Mouse (Mus musculus): ENCODE measurements around the gene Arid1b. TPM values are rescaled to one million over a fixed set of nuclear protein-coding genes. Genes with fewer than 3 reads are reported as not detected.

Arid1b gene
- polyA plus RNA-seq, 1 experiment: 10.8 TPM

- DNase-seq (ENCODE audit: low spot score): peak; percentile 78
Measured at GRCm38 (mm10) chr17:4995561-4996051, 1.5 kb downstream of the Arid1b start.

DNA sequence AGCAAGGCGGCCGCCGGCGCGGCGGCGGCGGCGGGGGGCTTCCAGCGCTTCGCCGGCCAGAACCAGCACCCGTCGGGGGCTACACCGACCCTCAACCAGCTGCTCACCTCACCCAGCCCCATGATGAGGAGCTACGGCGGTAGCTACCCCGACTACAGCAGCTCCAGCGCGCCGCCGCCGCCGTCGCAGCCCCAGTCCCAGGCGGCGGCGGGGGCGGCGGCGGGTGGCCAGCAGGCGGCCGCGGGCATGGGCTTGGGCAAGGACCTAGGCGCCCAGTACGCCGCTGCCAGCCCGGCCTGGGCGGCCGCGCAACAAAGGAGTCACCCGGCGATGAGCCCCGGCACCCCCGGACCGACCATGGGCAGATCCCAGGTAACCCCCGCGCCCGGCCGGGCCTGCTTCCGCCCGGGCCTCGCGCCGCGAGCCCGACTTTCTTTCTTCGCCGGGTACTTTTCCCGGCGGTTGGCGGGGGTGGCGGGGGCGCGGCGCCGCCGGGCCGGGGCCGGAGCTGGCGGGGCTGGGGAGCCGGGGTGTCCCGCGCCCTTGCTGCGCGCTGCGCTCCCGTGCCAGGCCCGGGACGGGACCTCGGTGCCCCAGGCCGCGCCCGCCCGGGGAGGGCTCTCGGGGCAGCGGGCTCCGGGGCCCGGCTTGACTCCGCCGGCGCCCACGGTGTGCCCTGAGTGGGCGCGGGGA lies 2.1 kb downstream of the Arid1b start:
- peak; percentile 67 for DNase-seq (ENCODE audit: low spot score)

DNA sequence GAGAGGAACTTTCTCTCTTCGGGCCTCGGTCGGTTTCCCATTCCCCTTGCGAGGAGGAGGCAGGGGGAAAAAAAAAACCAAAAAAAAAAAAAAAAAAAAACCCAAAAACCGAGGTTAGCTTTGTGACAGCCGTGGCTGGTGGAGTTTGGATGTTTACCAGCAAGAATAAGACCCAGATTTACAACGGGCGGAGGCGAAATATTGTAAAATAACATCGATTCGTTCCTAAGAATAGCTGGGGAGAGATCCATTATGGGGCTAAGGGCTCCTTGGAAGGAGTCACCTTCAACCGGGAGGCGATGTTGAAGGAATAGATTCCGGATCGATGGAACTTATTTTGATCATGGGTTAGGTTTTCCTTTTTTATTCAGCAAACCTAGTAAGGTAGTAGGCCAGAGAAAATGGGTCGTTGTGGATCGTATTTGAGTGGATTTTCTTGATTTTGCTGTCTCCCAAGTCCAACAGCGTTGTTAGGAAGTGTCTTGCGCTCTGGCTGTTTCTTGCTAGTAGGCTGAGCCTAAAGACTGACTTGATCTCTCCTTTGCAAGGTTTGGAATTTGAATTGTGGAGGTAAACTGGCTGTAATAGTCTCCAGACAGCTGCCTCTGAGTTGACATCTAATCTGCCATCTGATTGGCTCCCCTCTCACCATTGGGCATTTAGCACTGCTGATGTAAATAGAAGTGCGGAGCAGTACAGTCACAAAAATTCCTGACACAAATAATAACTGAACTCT lies 2.9 kb downstream of the Arid1b start:
- DNase-seq (ENCODE audit: low spot score): no peak

- no peak for DNase-seq (ENCODE audit: low spot score)
Measured at GRCm38 (mm10) chr17:4997968-4998367, 3.8 kb downstream of the Arid1b start.

DNA sequence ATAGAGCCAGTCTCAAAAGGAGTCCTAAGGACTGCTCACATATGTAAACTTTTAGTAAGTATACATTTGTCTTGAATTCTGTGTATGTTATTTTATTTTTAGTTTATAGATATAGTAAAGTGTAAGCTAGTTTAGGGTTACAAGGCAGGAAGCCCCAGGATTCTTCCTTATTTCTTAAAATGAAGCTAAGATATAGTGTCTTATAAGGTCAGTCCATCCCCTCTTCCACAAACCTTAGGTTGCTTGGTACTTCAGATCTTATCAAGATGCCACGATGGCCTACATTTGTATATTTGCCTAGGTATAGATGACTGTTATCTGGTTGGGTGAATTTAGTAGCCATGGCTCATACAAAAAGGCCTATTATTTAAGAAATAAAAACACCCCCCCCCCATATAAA lies 5.1 kb downstream of the Arid1b start:
- no peak for DNase-seq (ENCODE audit: low spot score)

- no peak for DNase-seq (ENCODE audit: low spot score)
Measured at GRCm38 (mm10) chr17:5000001-5000400, 5.9 kb downstream of the Arid1b start.

DNA sequence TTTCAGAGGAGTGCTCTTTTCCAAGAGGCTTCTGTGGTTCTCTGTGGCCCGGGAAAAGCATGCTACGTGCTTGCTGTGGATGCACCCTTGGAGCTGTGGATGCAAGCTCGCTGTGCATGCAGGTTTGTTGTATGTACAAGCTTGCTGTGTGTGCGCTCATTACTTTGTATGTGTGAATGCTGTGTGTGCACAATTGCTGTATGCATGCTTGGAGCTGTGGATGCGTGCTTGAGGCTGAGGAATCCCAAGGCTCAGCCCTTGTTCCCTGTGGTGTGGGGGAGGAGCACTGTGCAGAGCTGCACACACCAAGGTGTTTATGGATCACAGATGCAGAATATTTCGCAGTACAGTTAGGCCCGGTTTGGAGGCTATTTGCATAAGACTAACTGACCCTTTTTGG lies 6.7 kb downstream of the Arid1b start:
- no peak for DNase-seq (ENCODE audit: low spot score)

GRCm38 (mm10) chr17:5001531-5002131 lies 7.5 kb downstream of the Arid1b start:
- no peak for DNase-seq (ENCODE audit: low spot score)

DNA sequence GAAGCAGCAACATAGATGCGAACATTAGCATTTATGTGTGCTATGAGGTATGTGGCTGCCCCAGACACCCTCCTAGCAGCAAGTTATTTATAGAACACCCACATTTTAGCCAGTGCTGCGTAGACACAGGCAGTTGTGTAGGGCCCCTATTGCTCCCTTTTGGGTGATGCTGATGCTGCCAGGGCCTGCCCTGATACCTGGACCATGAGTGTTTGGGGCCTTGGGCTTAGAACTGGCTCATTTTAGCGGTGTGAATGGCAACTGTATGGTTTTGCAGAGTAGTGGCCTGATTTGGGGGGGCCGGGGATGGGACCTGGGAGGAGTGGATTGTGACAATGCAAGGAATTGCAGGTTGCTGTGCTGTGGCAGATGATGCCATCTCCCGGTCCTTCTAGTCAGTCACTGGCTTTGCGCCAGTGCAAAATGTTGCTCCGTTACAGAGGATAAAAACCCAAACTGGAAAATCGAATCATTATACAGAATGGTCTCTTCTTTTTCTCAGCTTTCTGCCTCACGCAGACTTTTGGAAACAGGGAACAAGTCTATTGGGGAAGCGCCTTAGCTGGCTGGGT lies 8.9 kb downstream of the Arid1b start:
- no peak for DNase-seq (ENCODE audit: low spot score)

DNA sequence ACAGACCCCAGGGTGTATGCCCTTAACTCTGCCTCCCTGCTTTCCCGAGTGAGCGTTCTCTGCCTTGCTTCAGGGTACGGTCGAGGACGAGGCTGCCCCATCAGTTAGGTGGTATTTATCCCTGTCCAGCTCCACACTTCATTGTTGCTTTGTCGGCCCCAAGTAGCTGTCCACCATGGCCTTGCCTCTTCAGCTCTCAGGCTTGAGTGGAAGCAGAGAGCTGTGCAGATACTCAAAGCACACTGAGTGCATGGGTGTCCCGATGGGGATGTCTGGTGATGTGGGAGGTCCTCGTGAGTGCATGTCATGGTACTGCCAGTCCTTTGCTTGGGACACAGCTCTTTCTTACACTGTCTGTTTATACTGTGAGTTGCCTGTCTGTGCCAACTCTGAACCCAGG lies 10.1 kb downstream of the Arid1b start:
- DNase-seq (ENCODE audit: low spot score): peak; percentile 6

- peak; percentile 10 for DNase-seq (ENCODE audit: low spot score)
Measured at GRCm38 (mm10) chr17:5004706-5005105, 10.6 kb downstream of the Arid1b start.

GRCm38 (mm10) chr17:5005285-5005684 lies 11.2 kb downstream of the Arid1b start:
- no peak for DNase-seq (ENCODE audit: low spot score)

- no peak for DNase-seq (ENCODE audit: low spot score)
Measured at GRCm38 (mm10) chr17:5007156-5007658, 13.1 kb downstream of the Arid1b start.

DNA sequence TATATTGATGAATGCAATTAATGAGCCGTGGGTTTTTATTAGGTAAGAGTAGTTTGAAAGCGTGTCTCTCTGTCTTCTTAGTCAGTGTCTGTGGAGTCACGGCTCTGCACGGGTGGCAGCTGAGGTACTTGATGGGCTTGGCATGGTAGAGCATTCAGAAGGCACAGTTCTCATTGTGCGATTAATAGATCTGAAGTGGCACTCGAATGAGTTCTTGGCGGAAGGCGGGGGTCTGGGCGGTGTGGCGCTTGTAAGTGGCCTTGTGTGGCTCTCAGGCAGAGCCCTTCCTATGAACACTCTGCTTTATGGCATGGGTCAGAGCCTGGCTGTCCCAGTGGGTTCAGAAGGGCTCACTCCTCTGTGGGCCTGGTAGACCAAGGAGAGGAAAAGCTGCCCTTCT lies 14.1 kb downstream of the Arid1b start:
- no peak for DNase-seq (ENCODE audit: low spot score)

- DNase-seq (ENCODE audit: low spot score): no peak
Measured at GRCm38 (mm10) chr17:5008761-5009160, 14.6 kb downstream of the Arid1b start.

- no peak for DNase-seq (ENCODE audit: low spot score)
Measured at GRCm38 (mm10) chr17:5009526-5010260, 15.6 kb downstream of the Arid1b start.

GRCm38 (mm10) chr17:5010781-5011180 lies 16.6 kb downstream of the Arid1b start:
- no peak for DNase-seq (ENCODE audit: low spot score)

DNA sequence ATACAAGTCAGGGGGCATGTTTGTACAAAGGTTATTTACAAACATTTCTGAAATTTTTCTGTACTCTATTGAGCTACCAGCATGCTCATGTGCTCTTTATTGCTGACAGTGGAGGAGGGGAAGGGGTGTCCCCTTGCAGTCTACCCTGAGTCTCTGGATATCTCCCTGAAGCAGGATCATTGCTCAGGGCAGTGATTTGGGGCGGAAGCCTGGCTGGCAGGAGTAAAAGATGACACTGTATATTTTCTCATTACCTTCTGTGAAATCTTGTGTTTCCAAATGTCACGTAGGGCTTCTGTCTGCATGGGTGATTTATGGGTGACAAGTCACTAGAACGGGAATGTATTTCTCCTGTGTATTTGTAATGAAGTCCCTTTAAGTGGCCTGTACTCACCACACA lies 18.0 kb downstream of the Arid1b start:
- DNase-seq (ENCODE audit: low spot score): no peak

DNA sequence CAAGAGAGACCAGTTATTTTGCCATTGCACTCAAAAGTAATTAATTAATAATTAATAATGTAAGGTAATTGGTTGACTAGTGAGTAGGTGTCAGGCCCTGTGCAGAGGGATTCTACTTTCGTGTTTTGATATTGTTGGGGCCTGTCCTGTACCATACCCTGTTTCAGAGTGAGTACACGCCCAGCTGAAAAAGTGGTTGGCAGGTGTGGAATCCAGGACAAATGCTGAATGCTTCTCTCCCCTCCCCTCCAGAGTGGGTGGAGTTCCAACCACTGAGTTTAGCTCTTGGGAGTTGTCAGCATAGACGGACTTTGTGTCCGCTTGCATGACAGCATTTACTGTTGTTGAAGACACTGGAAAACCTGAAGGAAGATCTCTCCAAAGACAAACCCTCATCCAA lies 18.4 kb downstream of the Arid1b start:
- no peak for DNase-seq (ENCODE audit: low spot score)

GRCm38 (mm10) chr17:5014327-5014957 lies 20.3 kb downstream of the Arid1b start:
- peak; percentile 14 for DNase-seq (ENCODE audit: low spot score)

GRCm38 (mm10) chr17:5016404-5016803 lies 22.3 kb downstream of the Arid1b start:
- DNase-seq (ENCODE audit: low spot score): no peak
